Mouse (Mus musculus): ENCODE data around the gene Rab3il1.
A peak's percentile ranks its signal among the peaks of the same experiment; 100 is the strongest.

Gene Rab3il1

GRCm38 (mm10) chr19:10001206-10001969, at the start of gene Rab3il1, which contains the start of gene Best1:
Rab3il1 (plus strand) TSS chr19:10001669.
Best1 (minus strand) TSS chr19:10001633.
- no peak for DNase-seq

- peak; percentile 31 for DNase-seq
Measured at GRCm38 (mm10) chr19:9952390-9952789, 49.1 kb upstream of the Rab3il1 start.

GRCm38 (mm10) chr19:9952912-9953311, 48.6 kb upstream of the Rab3il1 start:
- no peak for DNase-seq

GRCm38 (mm10) chr19:9954055-9954810, 47.2 kb upstream of the Rab3il1 start:
- peak; percentile 93 for DNase-seq

GRCm38 (mm10) chr19:9954811-9955202, 46.7 kb upstream of the Rab3il1 start:
- DNase-seq: peak; percentile 52

- DNase-seq: no peak
Measured at GRCm38 (mm10) chr19:9955438-9955837, 46.0 kb upstream of the Rab3il1 start.

- no peak for DNase-seq
Measured at GRCm38 (mm10) chr19:9956624-9957388, 44.7 kb upstream of the Rab3il1 start.

- no peak for DNase-seq
Measured at GRCm38 (mm10) chr19:9957965-9958364, 43.5 kb upstream of the Rab3il1 start.

DNA sequence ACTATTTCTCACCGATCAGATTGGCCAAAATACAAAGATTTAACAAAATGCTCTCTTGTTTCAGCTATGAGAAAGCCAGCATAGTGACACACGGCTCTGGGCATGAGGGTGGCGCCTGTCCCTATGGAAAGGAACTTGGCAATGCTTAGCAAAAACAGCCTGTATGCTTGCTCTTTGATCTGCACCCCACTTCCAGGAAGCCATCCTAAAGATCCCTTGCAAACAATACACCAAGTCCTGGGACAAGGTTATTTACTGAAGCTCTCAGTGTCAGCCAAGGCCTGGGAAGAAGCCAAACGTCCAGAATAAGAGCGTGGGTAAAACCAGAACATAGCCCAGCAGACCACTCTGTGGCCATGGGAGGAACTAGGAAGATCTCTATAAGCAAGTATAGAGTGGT, 40.7 kb upstream of the Rab3il1 start:
- no peak for DNase-seq

DNA sequence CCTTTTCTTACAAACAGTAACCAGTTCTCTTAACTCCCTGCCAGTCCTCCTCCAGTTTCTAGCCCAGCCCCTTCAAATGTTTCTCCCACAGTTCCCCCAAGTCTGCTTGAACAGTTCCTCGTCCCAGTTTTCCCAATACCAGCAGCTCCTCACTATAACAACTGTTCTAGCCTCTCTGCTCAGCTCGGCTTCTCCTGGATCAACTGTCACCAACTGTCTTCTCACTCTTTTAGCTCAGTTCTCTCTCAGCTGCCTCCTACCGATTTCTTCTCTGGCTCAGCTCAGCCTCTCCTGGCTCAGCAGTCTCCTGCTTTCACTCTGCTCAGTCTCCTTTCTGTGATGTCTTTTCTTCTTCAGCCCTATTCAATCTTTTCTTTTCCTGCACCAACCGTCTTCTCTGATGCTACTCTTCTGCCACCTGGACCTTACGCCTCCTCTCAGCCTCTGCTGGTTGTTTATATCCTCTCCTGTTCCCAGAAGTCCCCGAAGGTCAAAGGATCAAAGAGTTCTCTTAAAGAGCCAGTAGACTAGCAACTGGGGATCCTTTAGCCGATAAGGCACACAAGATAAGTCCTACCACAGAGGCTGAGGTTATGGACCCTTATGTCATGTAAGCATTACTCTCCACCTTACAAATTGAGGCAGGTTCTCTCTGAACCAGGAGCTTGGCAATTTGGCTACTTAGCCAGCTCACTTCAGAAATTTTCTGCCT, 37.1 kb upstream of the Rab3il1 start:
- DNase-seq: no peak

DNA sequence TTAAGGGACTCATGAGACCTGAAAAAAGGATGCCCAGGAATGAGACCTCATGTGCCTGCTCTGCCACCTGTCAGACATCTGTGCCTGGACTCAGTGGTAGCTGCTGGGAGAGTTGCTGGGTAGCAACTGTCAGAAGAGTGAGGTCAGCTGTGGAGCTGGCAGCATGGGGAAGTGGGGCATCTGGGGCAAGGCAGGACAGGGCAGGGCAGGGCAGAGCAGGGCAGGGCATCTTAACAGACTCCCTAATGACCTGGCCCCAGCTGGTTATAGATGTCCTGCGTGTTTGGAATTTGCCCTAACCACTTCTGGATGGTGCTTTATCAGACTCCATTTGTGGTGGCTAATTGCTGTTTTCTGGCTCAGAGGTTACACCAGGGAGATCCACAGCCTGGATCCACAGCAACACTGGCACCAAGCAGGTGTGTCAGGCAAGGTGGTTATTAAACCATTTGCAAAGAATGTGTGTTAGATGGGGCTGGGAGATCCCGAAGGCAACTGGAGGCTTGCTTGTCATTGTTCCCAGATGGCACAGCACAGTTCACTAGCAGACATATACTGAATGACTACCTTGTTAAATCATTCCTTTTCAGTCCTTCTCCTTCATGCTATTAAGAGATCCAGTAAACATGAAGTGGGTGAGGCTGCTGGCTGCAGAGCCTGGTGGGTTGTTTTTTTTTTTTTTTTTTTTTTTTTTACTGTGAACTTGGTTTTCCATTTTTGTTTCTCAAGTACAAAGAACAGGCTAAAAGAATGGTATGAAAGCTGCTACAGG, 35.2 kb upstream of the Rab3il1 start:
- DNase-seq: no peak

GRCm38 (mm10) chr19:9968081-9968787, 33.2 kb upstream of the Rab3il1 start:
- no peak for DNase-seq

GRCm38 (mm10) chr19:9974853-9975252, 26.6 kb upstream of the Rab3il1 start:
- peak; percentile 49 for DNase-seq

- no peak for DNase-seq
Measured at GRCm38 (mm10) chr19:9977085-9977484, 24.4 kb upstream of the Rab3il1 start.

GRCm38 (mm10) chr19:9978431-9978951, 23.0 kb upstream of the Rab3il1 start:
- DNase-seq: peak; percentile 90

- no peak for DNase-seq
Measured at GRCm38 (mm10) chr19:9979156-9979555, 22.3 kb upstream of the Rab3il1 start.

GRCm38 (mm10) chr19:9980258-9980657, 21.2 kb upstream of the Rab3il1 start, which contains the start of gene Fth1:
Fth1 (plus strand) TSS chr19:9980598.
- no peak for DNase-seq

- no peak for DNase-seq
Measured at GRCm38 (mm10) chr19:9981621-9982020, 19.8 kb upstream of the Rab3il1 start.

DNA sequence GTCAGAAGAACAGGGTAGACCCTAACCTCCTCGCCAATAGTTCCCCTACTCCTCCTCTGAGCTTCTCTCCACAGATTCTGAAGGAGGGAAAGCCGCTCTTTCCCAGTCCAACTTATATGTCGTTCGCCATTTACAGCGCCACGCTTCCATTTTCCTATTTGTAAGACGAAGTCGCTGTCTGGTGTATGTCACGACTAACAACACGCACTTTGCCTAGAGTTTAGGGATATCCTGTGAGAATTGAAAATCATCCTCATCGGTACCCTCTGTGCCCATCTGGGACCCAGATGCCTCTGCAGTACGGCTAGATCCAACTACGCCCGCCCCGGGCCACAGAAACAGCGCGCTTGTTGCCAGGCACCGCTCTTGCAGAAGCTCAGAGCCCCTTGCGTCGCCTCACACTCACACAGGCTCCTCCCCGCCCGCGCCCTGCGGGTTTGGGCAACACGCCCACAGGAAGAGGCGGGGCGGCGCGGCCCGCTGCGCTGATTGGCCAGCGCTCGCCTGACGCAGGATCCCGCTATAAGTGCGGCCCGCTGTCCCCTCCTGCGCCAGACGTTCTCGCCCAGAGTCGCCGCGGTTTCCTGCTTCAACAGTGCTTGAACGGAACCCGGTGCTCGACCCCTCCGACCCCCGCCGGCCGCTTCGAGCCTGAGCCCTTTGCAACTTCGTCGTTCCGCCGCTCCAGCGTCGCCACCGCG, 19.2 kb upstream of the Rab3il1 start:
- peak; percentile 97 for DNase-seq

- DNase-seq: peak; percentile 87
Measured at GRCm38 (mm10) chr19:9982852-9983542, 18.5 kb upstream of the Rab3il1 start.

Data from lung, postnatal 10 days (tissue).